Mouse (Mus musculus): ENCODE measurements around the gene Shank2.

DNA sequence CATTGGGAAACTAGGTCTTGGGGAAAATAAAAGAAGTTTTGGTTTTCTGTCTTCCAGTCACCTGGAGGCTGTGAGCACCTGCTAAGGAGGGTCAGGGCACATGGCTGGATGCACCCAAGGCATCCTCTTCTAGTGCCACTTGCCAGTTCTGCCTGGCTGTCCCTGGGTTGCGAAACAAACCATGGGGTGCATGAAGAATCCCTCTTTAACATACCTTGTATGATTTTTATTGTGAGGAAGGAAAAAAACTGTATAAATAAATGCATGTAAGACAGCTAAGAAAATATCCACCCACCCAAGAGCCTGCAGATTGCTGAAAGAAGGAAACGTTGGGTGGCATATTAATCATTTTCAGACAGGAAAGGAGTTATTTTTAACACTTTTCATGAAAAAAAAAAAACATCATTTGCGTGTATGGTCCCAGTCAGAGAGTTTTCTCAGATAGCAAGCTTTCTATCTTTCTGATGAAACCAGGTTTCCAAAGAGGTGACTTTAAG lies 174.6 kb downstream of the Shank2 start:
- TF ChIP-seq CTCF (IDR thresholded peaks at IDR 0.05), result no peak
- TF ChIP-seq POLR2A (IDR thresholded peaks at IDR 0.05; ENCODE audit: insufficient read depth, low read depth, low read length), result no peak
- no peak for TF ChIP-seq EP300 (IDR thresholded peaks at IDR 0.05; ENCODE audit: insufficient read depth, low read depth, low read length)

All from heart, adult 2 months (tissue).